Mouse (Mus musculus): ENCODE measurements around the gene Parn. TPM values are rescaled to one million over a fixed set of nuclear protein-coding genes. Genes with fewer than 3 reads are reported as not detected.

Gene Parn
- polyA plus RNA-seq (2014; fragmentation: Nextera tagmentation; extraction: Ambion mirVana): 36.8 and 41.7 TPM in 2 replicates

DNA sequence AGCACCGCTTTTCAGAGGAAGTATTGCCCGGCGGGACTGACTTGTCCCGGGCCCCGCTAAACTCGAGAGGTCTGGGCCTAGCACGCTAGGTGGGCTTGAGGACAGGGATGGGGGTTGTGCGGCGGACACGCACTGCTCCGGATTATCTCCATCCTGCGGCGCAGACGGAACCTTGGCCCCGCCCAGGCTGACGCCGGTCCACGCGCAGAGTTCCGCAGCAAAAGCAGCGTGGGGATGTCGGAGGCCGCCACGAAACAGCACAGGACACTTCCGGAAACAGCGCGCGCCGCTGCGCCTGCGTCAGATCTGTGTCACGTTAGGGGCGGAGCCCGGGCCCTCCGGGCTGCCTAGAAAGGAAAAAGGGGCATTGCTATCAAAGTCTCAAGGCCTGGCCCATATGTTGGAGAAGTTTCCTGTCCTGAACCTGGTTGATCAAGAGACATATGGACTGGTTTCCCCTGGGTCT lies at the start of gene Parn:
Gene Parn, minus strand, starts transcription at position 293 of the 466 bp plus-strand sequence.
- H3K4me2 ChIP-seq (replicated peaks; ENCODE audit: low read depth, low read length): peak within 1 kb of the TSS; percentile 94
- peaks cover 3% of the 10 kb centered on the region; the same call in 1 of the 2 replicates for H3K4me1 ChIP-seq (ENCODE audit: control insufficient read depth, insufficient read depth, low read length)
- peak within 1 kb of the TSS; percentile 61 for H3K4me3 ChIP-seq (ENCODE audit: low read depth, low read length)
- WGBS: under 1% methylated on average over 35 of the region's 35 CpGs
- no peaks in the 10 kb centered on the region for H3K9me3 ChIP-seq (ENCODE audit: control insufficient read depth, low read depth, low read length)
- peak within 1 kb of the TSS; percentile 73 for H3K9ac ChIP-seq (replicated peaks; ENCODE audit: low read depth, low read length)
- no peaks in the 10 kb centered on the region for H3K27me3 ChIP-seq (ENCODE audit: control insufficient read depth, insufficient read depth, low read length)
- H3K27ac ChIP-seq (ENCODE audit: low read length): peak within 1 kb of the TSS; percentile 62
- ATAC-seq (ENCODE audit: insufficient number of reproducible peaks, insufficient read depth, low FRiP score, low read depth): peak; percentile 86
- H3K36me3 ChIP-seq (ENCODE audit: control insufficient read depth, insufficient read depth, low read length): peaks cover 8% of the 10 kb centered on the region; the same call in 1 of the 2 replicates

- Histone ChIP-seq H3K27me3 (ENCODE audit: control insufficient read depth, insufficient read depth, low read length) (no peaks in the 10 kb centered on the region), H3K4me3 (ENCODE audit: low read depth, low read length) (no peak overlapping the region), H3K4me1 (ENCODE audit: control insufficient read depth, insufficient read depth, low read length) (no peaks in the 10 kb centered on the region), H3K36me3 (ENCODE audit: control insufficient read depth, insufficient read depth, low read length) (no peaks in the 10 kb centered on the region), H3K9me3 (ENCODE audit: control insufficient read depth, low read depth, low read length) (no peaks in the 10 kb centered on the region), H3K4me2 (replicated peaks; ENCODE audit: low read depth, low read length) (no peak overlapping the region), H3K9ac (replicated peaks; ENCODE audit: low read depth, low read length) (no peak overlapping the region), H3K27ac (ENCODE audit: low read length) (no peak overlapping the region)
- 82% methylated on average over 2 of the region's 2 CpGs for WGBS
- no peak for ATAC-seq (ENCODE audit: insufficient number of reproducible peaks, insufficient read depth, low FRiP score, low read depth)
These were observed 49.0 kb upstream of the Parn start for GRCm38 (mm10) chr16:13716821-13717553.

GRCm38 (mm10) chr16:13714910-13715309 lies 46.9 kb upstream of the Parn start:
- H3K9me3 ChIP-seq (ENCODE audit: control insufficient read depth, low read depth, low read length): no peaks in the 10 kb centered on the region
- no peak overlapping the region; the same call in 1 of the 2 replicates for H3K27ac ChIP-seq (ENCODE audit: low read length)
- H3K4me3 ChIP-seq (ENCODE audit: low read depth, low read length): no peak overlapping the region
- H3K9ac ChIP-seq (replicated peaks; ENCODE audit: low read depth, low read length): no peak overlapping the region
- H3K4me1 ChIP-seq (ENCODE audit: control insufficient read depth, insufficient read depth, low read length): no peaks in the 10 kb centered on the region
- peak; percentile 69 for ATAC-seq (ENCODE audit: insufficient number of reproducible peaks, insufficient read depth, low FRiP score, low read depth)
- H3K36me3 ChIP-seq (ENCODE audit: control insufficient read depth, insufficient read depth, low read length): no peaks in the 10 kb centered on the region
- H3K4me2 ChIP-seq (replicated peaks; ENCODE audit: low read depth, low read length): no peak overlapping the region
- no peaks in the 10 kb centered on the region for H3K27me3 ChIP-seq (ENCODE audit: control insufficient read depth, insufficient read depth, low read length)
- 75% methylated on average over 3 of the region's 3 CpGs for WGBS

DNA sequence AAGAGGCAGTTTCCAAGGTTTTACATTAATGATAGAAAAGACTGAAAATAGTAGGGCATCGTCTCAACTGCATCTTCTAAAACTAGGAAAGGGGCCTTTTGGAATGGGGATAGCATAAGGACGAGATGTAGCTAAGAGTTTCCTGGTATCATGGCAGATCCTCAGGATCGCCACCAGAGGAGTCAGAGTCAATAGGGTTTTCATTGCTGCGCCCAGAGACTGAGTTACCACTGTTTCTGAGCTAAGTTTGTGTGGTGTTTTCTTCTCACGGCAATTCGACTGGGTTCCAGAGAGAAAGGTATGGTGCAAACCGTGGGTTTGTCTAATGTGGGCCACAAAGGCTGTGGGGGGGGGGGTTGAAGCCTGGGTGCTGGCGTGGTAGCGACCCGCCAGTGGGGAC lies 36.7 kb upstream of the Parn start:
- no peak for ATAC-seq (ENCODE audit: insufficient number of reproducible peaks, insufficient read depth, low FRiP score, low read depth)
- Histone ChIP-seq H3K9me3 (ENCODE audit: control insufficient read depth, low read depth, low read length) (no peaks in the 10 kb centered on the region), H3K4me2 (replicated peaks; ENCODE audit: low read depth, low read length) (no peak overlapping the region), H3K27me3 (ENCODE audit: control insufficient read depth, insufficient read depth, low read length) (no peaks in the 10 kb centered on the region), H3K4me3 (ENCODE audit: low read depth, low read length) (no peak overlapping the region), H3K36me3 (ENCODE audit: control insufficient read depth, insufficient read depth, low read length) (peaks cover 18% of the 10 kb centered on the region), H3K4me1 (ENCODE audit: control insufficient read depth, insufficient read depth, low read length) (no peaks in the 10 kb centered on the region), H3K9ac (replicated peaks; ENCODE audit: low read depth, low read length) (no peak overlapping the region), H3K27ac (ENCODE audit: low read length) (no peak overlapping the region)
- 91% methylated on average over 10 of the region's 10 CpGs for WGBS

- H3K9ac ChIP-seq (replicated peaks; ENCODE audit: low read depth, low read length): no peak overlapping the region
- H3K9me3 ChIP-seq (ENCODE audit: control insufficient read depth, low read depth, low read length): no peaks in the 10 kb centered on the region
- peaks cover 36% of the 10 kb centered on the region for H3K36me3 ChIP-seq (ENCODE audit: control insufficient read depth, insufficient read depth, low read length)
- H3K4me1 ChIP-seq (ENCODE audit: control insufficient read depth, insufficient read depth, low read length): no peaks in the 10 kb centered on the region
- no peak for ATAC-seq (ENCODE audit: insufficient number of reproducible peaks, insufficient read depth, low FRiP score, low read depth)
- H3K4me2 ChIP-seq (replicated peaks; ENCODE audit: low read depth, low read length): no peak overlapping the region
- no peak overlapping the region for H3K27ac ChIP-seq (ENCODE audit: low read length)
- H3K27me3 ChIP-seq (ENCODE audit: control insufficient read depth, insufficient read depth, low read length): no peaks in the 10 kb centered on the region
- 93% methylated on average over 7 of the region's 7 CpGs for WGBS
- no peak overlapping the region for H3K4me3 ChIP-seq (ENCODE audit: low read depth, low read length)
These were observed 34.2 kb upstream of the Parn start for GRCm38 (mm10) chr16:13702184-13702583.

- 90% methylated on average over 7 of the region's 7 CpGs for WGBS
- ATAC-seq (ENCODE audit: insufficient number of reproducible peaks, insufficient read depth, low FRiP score, low read depth): no peak
- no peaks in the 10 kb centered on the region for H3K4me1 ChIP-seq (ENCODE audit: control insufficient read depth, insufficient read depth, low read length)
- no peak overlapping the region for H3K27ac ChIP-seq (ENCODE audit: low read length)
- H3K27me3 ChIP-seq (ENCODE audit: control insufficient read depth, insufficient read depth, low read length): no peaks in the 10 kb centered on the region
- no peaks in the 10 kb centered on the region for H3K9me3 ChIP-seq (ENCODE audit: control insufficient read depth, low read depth, low read length)
- H3K4me2 ChIP-seq (replicated peaks; ENCODE audit: low read depth, low read length): no peak overlapping the region
- no peak overlapping the region for H3K9ac ChIP-seq (replicated peaks; ENCODE audit: low read depth, low read length)
- H3K36me3 ChIP-seq (ENCODE audit: control insufficient read depth, insufficient read depth, low read length): peaks cover 49% of the 10 kb centered on the region
- H3K4me3 ChIP-seq (ENCODE audit: low read depth, low read length): no peak overlapping the region
These were observed 31.0 kb upstream of the Parn start for GRCm38 (mm10) chr16:13698998-13699397.

DNA sequence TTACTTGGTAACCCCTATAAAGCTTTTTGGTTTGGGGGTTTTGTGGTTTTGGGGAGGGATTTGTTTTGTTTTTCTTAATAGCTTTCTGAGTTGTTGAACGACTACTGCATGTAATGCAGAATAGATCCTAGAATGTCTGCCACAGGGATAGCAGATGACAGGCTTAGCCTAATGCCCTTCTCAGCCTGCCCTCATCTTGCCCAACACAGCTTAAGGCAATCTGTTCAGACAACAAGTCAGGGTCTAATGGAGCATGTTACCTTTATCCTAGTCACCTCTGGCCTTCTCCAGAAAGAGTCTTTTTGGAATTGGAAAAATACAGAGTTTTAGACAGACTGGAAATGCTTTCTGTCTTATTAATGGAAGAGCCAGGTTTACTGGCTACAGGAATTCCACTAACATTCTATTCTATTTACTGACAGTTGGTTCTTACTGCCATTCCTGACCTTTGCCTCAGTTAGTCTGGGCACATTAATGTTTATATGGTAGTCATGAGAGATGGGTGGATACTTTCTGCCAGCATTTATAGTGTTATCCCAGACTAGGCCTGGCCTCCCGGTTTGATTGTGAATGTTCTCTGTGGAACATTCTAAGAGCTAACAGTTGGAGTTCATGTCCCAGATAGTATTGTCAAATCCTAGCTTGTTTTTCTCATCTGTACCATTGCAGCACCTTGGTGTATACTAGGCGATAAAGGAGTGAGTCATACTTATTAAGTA lies 10.8 kb upstream of the Parn start:
- Histone ChIP-seq H3K9me3 (ENCODE audit: control insufficient read depth, low read depth, low read length) (no peaks in the 10 kb centered on the region), H3K27ac (ENCODE audit: low read length) (no peak overlapping the region), H3K9ac (replicated peaks; ENCODE audit: low read depth, low read length) (no peak overlapping the region), H3K4me1 (ENCODE audit: control insufficient read depth, insufficient read depth, low read length) (no peaks in the 10 kb centered on the region), H3K36me3 (ENCODE audit: control insufficient read depth, insufficient read depth, low read length) (peaks cover 10% of the 10 kb centered on the region), H3K4me2 (replicated peaks; ENCODE audit: low read depth, low read length) (no peak overlapping the region), H3K27me3 (ENCODE audit: control insufficient read depth, insufficient read depth, low read length) (no peaks in the 10 kb centered on the region), H3K4me3 (ENCODE audit: low read depth, low read length) (no peak overlapping the region)
- no peak for ATAC-seq (ENCODE audit: insufficient number of reproducible peaks, insufficient read depth, low FRiP score, low read depth)
- WGBS: 87% methylated on average over 3 of the region's 3 CpGs

- Histone ChIP-seq H3K4me1 (ENCODE audit: control insufficient read depth, insufficient read depth, low read length) (peaks cover 8% of the 10 kb centered on the region; the same call in 1 of the 2 replicates), H3K4me3 (ENCODE audit: low read depth, low read length) (no peak overlapping the region), H3K27me3 (ENCODE audit: control insufficient read depth, insufficient read depth, low read length) (no peaks in the 10 kb centered on the region), H3K36me3 (ENCODE audit: control insufficient read depth, insufficient read depth, low read length) (peaks cover 10% of the 10 kb centered on the region), H3K9me3 (ENCODE audit: control insufficient read depth, low read depth, low read length) (no peaks in the 10 kb centered on the region), H3K4me2 (replicated peaks; ENCODE audit: low read depth, low read length) (no peak overlapping the region), H3K27ac (ENCODE audit: low read length) (no peak overlapping the region), H3K9ac (replicated peaks; ENCODE audit: low read depth, low read length) (no peak overlapping the region)
- no peak for ATAC-seq (ENCODE audit: insufficient number of reproducible peaks, insufficient read depth, low FRiP score, low read depth)
- 90% methylated on average over 3 of the region's 3 CpGs for WGBS
These were observed 6.5 kb upstream of the Parn start for GRCm38 (mm10) chr16:13674511-13674910.
